Comparison of ENCODE assay signal across 13 mouse cellular contexts in genomic region chr2:150830011-150830410, GRCm38 (mm10).
"Had no signal": no experiment of that assay in that cellular context is flagged by ENCODE, and none has a peak within 500 bp of the region (broad histone marks: within the 10 kb centered on the region; RNA-seq: fewer than 3 reads in every experiment).

No protein-coding gene starts in this region.

- H3K4me1 ChIP-seq: limb, embryonic 15.5 days; liver, embryonic 13.5 days; midbrain, embryonic 13.5 days; neural tube, embryonic 12.5 days had no signal

- H3K27ac ChIP-seq: kidney, postnatal 0 days; limb, embryonic 15.5 days; liver, embryonic 13.5 days; midbrain, embryonic 13.5 days; neural tube, embryonic 12.5 days had no signal

- H3K27me3 ChIP-seq: limb, embryonic 15.5 days; liver, embryonic 13.5 days; midbrain, embryonic 13.5 days; neural tube, embryonic 12.5 days had no signal

- DNase-seq: kidney, adult 11 months; kidney, adult 9 months; kidney, postnatal 36 days; liver, embryonic 13.5 days; lung, adult 18-20 months; right cerebral cortex, postnatal 14 days; thymus, adult 18-20 months; thymus, postnatal 14 days had no signal

- H3K4me3 ChIP-seq: limb, embryonic 15.5 days; liver, embryonic 13.5 days; midbrain, embryonic 13.5 days; myocyte; neural tube, embryonic 12.5 days had no signal
